Comparison of ENCODE assay signal across 9 mouse cellular contexts in the genomic region with DNA sequence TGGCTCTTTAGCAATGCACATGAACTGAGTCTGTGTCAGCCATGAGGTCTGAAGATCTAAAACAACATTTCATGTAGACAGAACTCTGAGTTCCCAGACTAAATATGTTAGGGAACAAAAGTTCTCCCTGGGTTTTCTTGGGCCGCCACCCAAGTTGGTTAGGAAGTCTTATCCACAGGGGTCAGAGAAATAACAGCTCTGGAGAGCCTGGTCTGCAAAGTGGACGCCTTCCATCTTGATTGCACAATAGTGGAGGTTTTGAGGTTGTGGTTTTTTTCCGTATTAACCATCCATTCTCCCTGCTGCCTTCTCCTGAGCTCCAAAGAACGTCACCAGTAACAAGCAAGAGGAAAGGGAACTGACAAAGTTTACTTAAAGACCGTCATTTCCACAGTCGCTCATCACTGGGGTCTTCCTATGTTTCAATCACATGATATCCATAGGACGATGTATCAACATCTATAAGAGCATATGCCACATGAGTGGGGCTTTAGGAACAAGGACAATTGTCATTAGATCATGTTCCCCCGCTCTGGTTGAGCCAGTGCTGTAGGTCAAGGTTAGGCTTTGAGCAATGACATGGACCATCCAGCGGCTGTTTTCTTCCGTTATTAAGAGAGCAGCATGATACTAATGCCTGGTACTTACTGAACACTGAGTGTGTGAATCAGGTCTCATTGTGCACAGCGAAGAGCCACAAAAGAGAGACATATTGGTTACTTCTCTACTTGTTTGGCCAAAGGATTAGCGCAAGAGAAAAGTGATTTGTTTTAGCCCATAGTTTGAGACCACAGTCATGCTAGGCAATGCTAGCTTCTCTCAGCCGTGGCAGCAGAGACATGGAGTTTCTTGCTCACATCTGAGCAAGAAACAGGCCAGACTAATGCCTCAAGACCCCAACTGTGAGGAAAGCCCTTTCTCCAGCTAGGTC.
DNase-seq lines count a peak whose midpoint lies in the region; ATAC-seq and TF ChIP-seq lines count a peak whose summit lies in the region.
"Had no signal": no experiment of that assay in that cellular context is flagged by ENCODE, and none has a peak within 500 bp of the region (broad histone marks: within the 10 kb centered on the region; RNA-seq: fewer than 3 reads in every experiment).

No protein-coding gene starts in this region.

- peak; percentile 33 for DNase-seq in hindbrain, postnatal 0 days (ENCODE audit: low spot score)
- DNase-seq in adrenal gland, postnatal 36 days: peak; percentile 49 to 61
- no peak for DNase-seq in cerebellum, adult 11 months
- DNase-seq in embryo, embryonic 9.5 days (ENCODE audit: extremely low spot score): no peak
- DNase-seq: spleen, adult 18-20 months had no signal

- no peaks in the 10 kb centered on the region for H3K27me3 ChIP-seq in hindbrain, postnatal 0 days (ENCODE audit: insufficient read depth, low read length)
- H3K27me3 ChIP-seq in hindbrain, embryonic 16.5 days (replicated peaks; ENCODE audit: control insufficient read depth, insufficient read depth, low read length): no peaks in the 10 kb centered on the region
- no peaks in the 10 kb centered on the region for H3K27me3 ChIP-seq in kidney, embryonic 15.5 days
- no peaks in the 10 kb centered on the region for H3K27me3 ChIP-seq in myocyte (ENCODE audit: control insufficient read depth, insufficient read depth, insufficient read length)

- H3K36me3 ChIP-seq in hindbrain, postnatal 0 days (ENCODE audit: insufficient read depth, low read length): no peaks in the 10 kb centered on the region
- H3K36me3 ChIP-seq in hindbrain, embryonic 16.5 days (ENCODE audit: control insufficient read depth, insufficient read depth, low read length): no peaks in the 10 kb centered on the region
- no peaks in the 10 kb centered on the region for H3K36me3 ChIP-seq in kidney, embryonic 15.5 days
- H3K36me3 ChIP-seq in myocyte (ENCODE audit: control insufficient read depth, insufficient read depth): no peaks in the 10 kb centered on the region

- TF ChIP-seq CTCF in hindbrain, postnatal 0 days (IDR thresholded peaks at IDR 0.05; ENCODE audit: low read depth): no peak

- H3K4me1 ChIP-seq in hindbrain, postnatal 0 days (ENCODE audit: insufficient read depth, low read length): no peaks in the 10 kb centered on the region
- H3K4me1 ChIP-seq in hindbrain, embryonic 16.5 days (ENCODE audit: control insufficient read depth, insufficient read depth, low read depth, low read length): no peaks in the 10 kb centered on the region
- peaks cover 23% of the 10 kb centered on the region for H3K4me1 ChIP-seq in kidney, embryonic 15.5 days

- H3K4me2 ChIP-seq in hindbrain, postnatal 0 days (ENCODE audit: low read depth, low read length): no peak overlapping the region
- no peak overlapping the region for H3K4me2 ChIP-seq in hindbrain, embryonic 16.5 days (ENCODE audit: low read length)
- no peak overlapping the region for H3K4me2 ChIP-seq in kidney, embryonic 15.5 days
- peak overlapping the region; percentile 10 for H3K4me2 ChIP-seq in myocyte (ENCODE audit: low read depth)

- H3K27ac ChIP-seq in hindbrain, postnatal 0 days: no peak overlapping the region
- no peak overlapping the region for H3K27ac ChIP-seq in hindbrain, embryonic 16.5 days (ENCODE audit: low read depth, low read length)
- peak overlapping the region; percentile 9; the same call in 1 of the 2 replicates for H3K27ac ChIP-seq in kidney, embryonic 15.5 days

- H3K79me2 ChIP-seq in myocyte (ENCODE audit: control insufficient read depth, insufficient read depth): no peaks in the 10 kb centered on the region

- H3ac ChIP-seq in myocyte (ENCODE audit: control insufficient read depth, insufficient read length): no peak overlapping the region

- no peaks in the 10 kb centered on the region for H3K9me3 ChIP-seq in hindbrain, postnatal 0 days (ENCODE audit: low read length)
- 0 out of 2 replicates have a peak, but pooled peaks cover 4% of the 10 kb centered on the region for H3K9me3 ChIP-seq in hindbrain, embryonic 16.5 days (ENCODE audit: control insufficient read depth, low read length)
- H3K9me3 ChIP-seq in kidney, embryonic 15.5 days (replicated peaks): no peaks in the 10 kb centered on the region; the same call in 1 of the 2 replicates

- no peak overlapping the region for H3K4me3 ChIP-seq in hindbrain, postnatal 0 days (ENCODE audit: low read length)
- no peak overlapping the region for H3K4me3 ChIP-seq in hindbrain, embryonic 16.5 days (ENCODE audit: low read length)
- no peak overlapping the region for H3K4me3 ChIP-seq in kidney, embryonic 15.5 days (replicated peaks)
- no peak overlapping the region for H3K4me3 ChIP-seq in myocyte

- no peak for ATAC-seq in hindbrain, postnatal 0 days
- no peak for ATAC-seq in hindbrain, embryonic 16.5 days
- no peak for ATAC-seq in kidney, embryonic 15.5 days (replicated peaks; ENCODE audit: low FRiP score)
- no peak for ATAC-seq in erythroid progenitor cell, adult 5-6 weeks (replicated peaks; ENCODE audit: low FRiP score, poor library complexity, severe bottlenecking)

- TF ChIP-seq POLR2A in myocyte (IDR thresholded peaks at IDR 0.05; ENCODE audit: insufficient read length, low read depth): no peak

- 90% methylated on average over 13 of the region's 13 CpGs for WGBS in hindbrain, postnatal 0 days
- 88% methylated on average over 13 of the region's 13 CpGs for WGBS in hindbrain, embryonic 16.5 days
- 86% methylated on average over 13 of the region's 13 CpGs for WGBS in kidney, embryonic 15.5 days

- no peak overlapping the region for H3K9ac ChIP-seq in hindbrain, postnatal 0 days (replicated peaks; ENCODE audit: low read length)
- H3K9ac ChIP-seq in hindbrain, embryonic 16.5 days (ENCODE audit: low read depth, low read length): no peak overlapping the region
- no peak overlapping the region for H3K9ac ChIP-seq in kidney, embryonic 15.5 days

TF ChIP-seq in myocyte, 11 proteins besides CTCF, POLR2A, EP300 and RAD21:
- TF ChIP-seq CEBPB (IDR thresholded peaks at IDR 0.05; ENCODE audit: insufficient read depth, poor library complexity, severe bottlenecking): peak; percentile 99
- TF ChIP-seq TCF12 (IDR thresholded peaks at IDR 0.05; ENCODE audit: insufficient read depth, poor library complexity, severe bottlenecking): no peak
- no peak for TF ChIP-seq E2F4 (IDR thresholded peaks at IDR 0.05; ENCODE audit: insufficient read depth)
- no peak for TF ChIP-seq MAX (IDR thresholded peaks at IDR 0.05; ENCODE audit: low read depth)

Comparison
In these comparisons a context has a peak if more than half of its experiments do, and no peak if none do; other contexts are left out.
1. DNase-seq: peak in hindbrain, postnatal 0 days (single experiment) and adrenal gland, postnatal 36 days (2 of 2); none in cerebellum, adult 11 months (single experiment) and embryo, embryonic 9.5 days (single experiment).